Mouse (Mus musculus) heart, adult 9 months (tissue): ENCODE measurements around the gene Cbln4.

Experiments
- DNase-seq, 2 experiments: peaks; one replicate each; pipeline ENCODE4 v3.0.0; 2022; ENCODE audit warnings: low spot score in 2 of 2

Gene Cbln4

GRCm38 (mm10) chr2:172043235-172043610 lies at the start of gene Cbln4:
TSS of gene Cbln4 (minus strand) at chr2:172043466.
- no peak for DNase-seq

GRCm38 (mm10) chr2:172078596-172078995 lies 35.3 kb upstream of the Cbln4 start:
- no peak for DNase-seq

GRCm38 (mm10) chr2:172076295-172076694 lies 33.0 kb upstream of the Cbln4 start:
- DNase-seq = no peak

DNA sequence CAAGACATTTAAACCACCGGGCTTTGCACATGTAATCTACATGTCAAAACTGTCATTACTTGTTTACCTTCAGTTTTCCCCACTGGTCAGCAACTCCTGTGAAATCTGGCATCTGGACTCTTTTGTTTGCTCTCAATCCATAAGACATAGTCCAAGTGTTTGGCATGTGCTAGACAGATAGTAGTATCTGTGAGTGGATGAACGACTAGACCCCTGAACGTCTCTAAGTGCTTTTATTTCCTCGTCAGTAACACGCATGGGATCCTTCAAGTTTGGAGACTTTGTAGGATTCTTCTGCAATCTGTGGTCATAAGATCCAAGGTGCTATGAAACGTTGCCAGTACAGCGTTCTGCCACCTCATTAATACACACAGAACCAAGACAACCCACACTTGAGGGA lies 19.6 kb upstream of the Cbln4 start:
- DNase-seq = no peak

DNA sequence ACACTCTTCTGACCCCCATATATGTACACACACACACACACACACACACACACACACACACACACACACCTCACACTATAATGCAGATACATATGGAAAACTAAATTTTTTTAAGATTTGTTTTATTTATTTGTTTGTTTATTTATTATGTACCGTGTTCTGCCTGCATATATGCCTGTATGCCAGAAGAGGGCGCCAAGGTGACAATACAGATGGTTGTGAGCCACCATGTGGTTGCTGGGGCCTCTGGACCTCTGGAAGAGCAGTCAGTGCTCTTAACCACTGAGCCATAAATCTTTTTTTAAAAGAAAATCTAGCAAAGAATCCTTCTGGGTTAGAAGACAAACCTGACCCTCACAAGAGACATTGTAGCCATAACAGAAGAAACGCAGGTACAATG lies 16.5 kb upstream of the Cbln4 start:
- no peak for DNase-seq

DNA sequence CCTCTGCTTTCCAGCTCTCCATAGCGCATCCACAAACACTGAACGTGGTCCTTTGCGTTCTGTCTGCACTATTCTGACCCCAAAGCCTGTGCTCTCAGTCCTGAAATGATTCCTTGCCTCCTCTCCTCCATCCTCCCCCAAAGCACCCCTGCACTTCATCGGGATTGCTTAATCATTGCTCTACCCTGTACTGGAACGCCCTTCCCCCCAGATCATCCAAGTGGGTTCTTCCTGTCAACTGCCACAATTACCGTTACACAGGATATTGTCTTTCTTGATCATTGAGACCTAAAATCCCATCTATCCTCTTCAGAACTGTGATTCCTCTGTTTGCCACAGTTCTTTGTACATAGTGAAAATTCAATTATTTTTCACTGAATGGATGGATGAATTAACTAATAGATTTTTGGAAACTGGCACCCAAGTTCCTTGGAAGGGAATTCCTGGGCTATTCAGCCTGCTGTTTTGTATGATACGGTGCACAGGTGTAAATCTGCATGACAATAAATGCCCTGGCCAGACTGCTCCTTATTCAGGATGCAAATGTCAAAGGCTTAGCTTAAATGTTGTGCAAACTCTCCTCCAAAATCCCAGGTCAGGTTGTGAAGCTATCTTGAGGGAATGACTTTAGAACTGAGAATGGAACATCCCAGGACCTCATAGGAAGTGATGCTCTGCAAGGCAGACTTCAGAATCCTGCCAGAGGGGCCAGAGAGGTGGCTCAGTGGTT lies 15.8 kb upstream of the Cbln4 start:
- no peak for DNase-seq

- no peak for DNase-seq
Observed at GRCm38 (mm10) chr2:172046002-172046401, 2.7 kb upstream of the Cbln4 start.

DNA sequence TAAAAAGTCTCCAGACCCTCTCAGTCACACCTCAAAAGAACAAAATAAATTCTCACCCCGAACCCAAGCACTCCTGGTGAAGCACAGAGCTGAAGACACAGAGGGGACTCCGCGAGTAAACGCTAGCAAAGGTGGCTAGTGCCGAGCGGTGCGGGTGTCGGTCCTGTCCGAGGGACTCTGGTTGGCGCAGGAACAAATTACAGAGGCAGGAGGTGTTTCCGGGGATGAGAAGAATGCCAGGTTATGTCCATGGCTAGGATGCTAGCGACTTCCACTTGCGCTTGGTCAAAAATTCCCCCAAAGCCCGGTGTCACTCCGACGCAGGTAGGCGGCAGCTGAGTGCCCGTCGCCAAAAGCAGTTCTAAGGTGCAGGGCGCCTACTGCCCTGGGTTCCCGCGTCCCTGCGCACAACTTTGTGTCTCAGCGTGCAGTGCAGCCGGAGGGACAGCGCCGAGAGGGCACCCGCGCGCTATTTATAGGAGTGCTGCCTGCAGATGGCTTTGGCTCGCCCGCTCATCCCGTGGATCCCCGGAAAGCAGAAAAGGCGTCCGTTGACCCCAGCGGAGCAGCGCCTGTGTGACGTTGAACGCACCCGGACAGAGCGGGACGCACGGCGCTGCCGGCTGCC lies 545 bp downstream of the Cbln4 start:
- DNase-seq = no peak

DNA sequence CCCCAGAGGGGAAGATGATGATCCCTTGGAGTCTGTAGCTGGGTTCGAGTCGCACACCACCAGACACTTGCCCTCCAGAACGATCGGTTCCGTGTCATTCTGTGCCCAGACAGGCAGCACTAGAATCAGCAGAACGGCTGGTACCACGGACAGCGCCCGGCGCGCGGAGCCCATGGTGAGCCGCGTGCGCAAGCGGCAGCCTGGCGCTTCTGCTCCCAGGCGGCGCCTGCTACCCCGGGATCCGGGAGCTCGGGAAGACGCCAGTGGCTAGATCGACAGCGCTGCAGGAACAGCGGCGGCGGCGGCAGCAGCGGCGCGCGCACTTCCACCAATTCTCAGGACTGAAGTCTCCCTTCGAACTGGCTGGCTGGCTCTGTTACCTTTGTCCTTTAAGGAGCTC lies 1.1 kb downstream of the Cbln4 start:
- peak in 1 of 2 experiments; percentile 33 for DNase-seq

DNA sequence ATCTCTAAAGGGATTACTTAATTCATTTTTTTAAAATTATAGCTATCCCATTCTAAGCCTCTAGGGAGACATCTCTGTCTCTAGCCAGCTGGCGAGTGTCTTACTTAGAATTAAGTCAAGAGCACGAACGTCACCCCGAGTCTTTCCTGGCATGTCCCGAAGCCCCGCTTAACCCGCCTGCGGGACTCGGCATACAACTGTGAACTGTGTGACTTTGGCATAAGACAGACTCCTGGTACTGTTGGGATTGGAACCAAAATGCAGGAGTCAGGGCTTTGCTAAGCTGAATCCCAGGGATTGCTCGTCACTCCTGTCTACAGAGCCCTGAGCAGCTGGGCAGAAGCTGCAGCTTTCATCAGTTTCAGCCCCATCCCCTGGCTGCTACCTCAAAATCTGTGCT lies 2.4 kb downstream of the Cbln4 start:
- no peak for DNase-seq

DNA sequence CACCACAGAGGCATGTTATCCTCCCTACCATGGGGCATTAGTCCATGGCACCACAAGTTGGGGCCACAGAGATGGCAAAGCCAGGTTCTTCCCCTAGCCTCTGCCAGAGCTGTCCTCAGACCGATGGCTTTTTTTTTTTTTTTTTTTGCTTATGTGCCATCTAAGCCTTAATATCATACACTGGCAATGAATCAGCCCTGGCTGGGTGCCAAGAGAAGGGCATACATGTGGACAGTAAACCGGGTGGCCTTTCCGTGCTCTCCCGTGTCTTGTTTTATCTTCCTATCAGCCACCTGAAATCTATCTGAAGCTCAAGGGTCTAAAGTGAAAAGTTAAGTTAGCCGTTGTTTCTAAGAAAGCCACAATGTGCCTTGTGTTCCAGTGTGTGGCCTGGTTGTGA lies 3.7 kb downstream of the Cbln4 start:
- no peak for DNase-seq

DNA sequence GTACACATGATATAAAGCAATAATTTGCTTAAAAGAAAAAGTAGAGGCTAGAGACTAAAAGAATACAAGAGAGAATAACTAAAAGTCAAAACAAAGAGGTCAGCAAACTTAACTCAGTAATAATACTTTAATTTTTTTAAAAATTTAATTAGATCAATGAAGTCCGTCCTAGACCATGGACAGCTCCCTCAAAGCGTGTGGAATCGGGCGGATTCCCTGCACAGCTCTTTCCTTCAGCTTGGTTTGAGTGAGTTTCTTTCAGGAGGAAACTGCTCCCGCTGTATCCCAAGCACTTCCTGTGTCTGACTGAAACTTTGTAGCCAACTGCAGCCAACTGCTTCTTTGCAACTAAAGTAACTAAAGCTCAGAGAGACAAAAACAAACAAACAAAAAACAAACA lies 9.0 kb downstream of the Cbln4 start:
- no peak for DNase-seq

GRCm38 (mm10) chr2:172025459-172026130 lies 17.7 kb downstream of the Cbln4 start:
- no peak for DNase-seq

- DNase-seq = no peak
Observed at GRCm38 (mm10) chr2:172006726-172007125, 36.5 kb downstream of the Cbln4 start.

GRCm38 (mm10) chr2:172005970-172006369 lies 37.3 kb downstream of the Cbln4 start:
- DNase-seq = no peak

GRCm38 (mm10) chr2:172004029-172004984 lies 39.0 kb downstream of the Cbln4 start:
- DNase-seq = no peak

DNA sequence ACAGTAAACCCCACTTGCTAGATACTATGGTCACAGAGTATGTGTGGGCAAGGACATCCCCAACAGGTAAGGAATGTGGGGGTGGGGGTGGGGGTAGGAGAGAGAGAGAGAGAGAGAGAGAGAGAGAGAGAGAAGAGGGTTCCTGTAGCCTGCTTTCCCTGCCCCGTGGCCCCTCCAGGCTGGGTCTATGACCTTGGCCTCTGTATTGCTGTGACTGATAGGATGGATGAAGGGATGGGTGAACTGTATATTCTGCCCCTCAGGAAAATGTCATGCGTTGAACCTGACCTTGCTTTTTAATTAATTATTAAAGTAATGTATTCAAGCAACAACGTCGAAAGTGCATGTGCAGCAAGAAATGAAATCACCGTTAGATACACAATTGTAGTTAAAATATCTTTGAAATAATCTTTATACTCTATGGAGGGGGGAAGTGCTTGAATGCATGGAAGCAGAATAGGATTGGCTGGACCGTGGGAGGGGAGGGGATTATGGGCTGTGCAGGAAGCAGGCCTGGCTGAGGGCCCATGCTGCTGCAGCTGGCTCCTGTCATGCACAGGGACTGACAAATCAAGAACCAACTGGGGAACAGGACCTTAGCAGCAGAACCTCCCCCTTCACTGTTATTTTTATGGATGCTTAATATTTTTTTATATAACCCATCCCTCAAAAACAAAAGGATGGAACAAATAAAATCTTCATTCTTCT lies 46.1 kb downstream of the Cbln4 start:
- no peak for DNase-seq

GRCm38 (mm10) chr2:171994861-171995260 lies 48.4 kb downstream of the Cbln4 start:
- DNase-seq = no peak

GRCm38 (mm10) chr2:171994240-171994639 lies 49.0 kb downstream of the Cbln4 start:
- DNase-seq = no peak

GRCm38 (mm10) chr2:171986686-171987085 lies 56.6 kb downstream of the Cbln4 start:
- DNase-seq = no peak
